Mouse (Mus musculus): Measurements from ENCODE around the gene Chst15. TPM values are rescaled to one million over a fixed set of nuclear protein-coding genes. Genes with fewer than 3 reads are reported as not detected.

The Chst15 gene
- polyA plus RNA-seq, 1 experiment from 2014 or later = 18.5 TPM

- H3K27ac ChIP-seq (ENCODE audit: low read depth, low read length) = no peak overlapping the region
- ATAC-seq = no peak
- no peaks in the 10 kb centered on the region for H3K4me1 ChIP-seq (ENCODE audit: control insufficient read depth, insufficient read depth, low read depth, low read length)
- no peak overlapping the region for H3K4me3 ChIP-seq (ENCODE audit: low read length)
- WGBS = 71% methylated on average over 3 of the region's 3 CpGs
- H3K27me3 ChIP-seq (replicated peaks; ENCODE audit: control insufficient read depth, insufficient read depth, low read length) = no peaks in the 10 kb centered on the region
- no peaks in the 10 kb centered on the region for H3K9me3 ChIP-seq (ENCODE audit: control insufficient read depth, low read length)
- no peaks in the 10 kb centered on the region for H3K36me3 ChIP-seq (ENCODE audit: control insufficient read depth, insufficient read depth, low read length)
- no peak overlapping the region for H3K4me2 ChIP-seq (ENCODE audit: low read length)
- H3K9ac ChIP-seq (ENCODE audit: low read depth, low read length) = no peak overlapping the region
Observed at GRCm38 (mm10) chr7:132230961-132231360, 86.1 kb downstream of the Chst15 start.

- H3K36me3 ChIP-seq (ENCODE audit: control insufficient read depth, insufficient read depth, low read length) = no peaks in the 10 kb centered on the region
- H3K4me3 ChIP-seq (ENCODE audit: low read length) = no peak overlapping the region
- H3K4me2 ChIP-seq (ENCODE audit: low read length) = no peak overlapping the region
- 84% methylated on average over 8 of the region's 8 CpGs for WGBS
- no peaks in the 10 kb centered on the region for H3K9me3 ChIP-seq (ENCODE audit: control insufficient read depth, low read length)
- no peak overlapping the region for H3K27ac ChIP-seq (ENCODE audit: low read depth, low read length)
- no peak overlapping the region for H3K9ac ChIP-seq (ENCODE audit: low read depth, low read length)
- peak; percentile 47 for ATAC-seq
- no peaks in the 10 kb centered on the region for H3K27me3 ChIP-seq (replicated peaks; ENCODE audit: control insufficient read depth, insufficient read depth, low read length)
- peaks cover 3% of the 10 kb centered on the region for H3K4me1 ChIP-seq (ENCODE audit: control insufficient read depth, insufficient read depth, low read depth, low read length)
Observed at GRCm38 (mm10) chr7:132227075-132227640, 89.9 kb downstream of the Chst15 start.

DNA sequence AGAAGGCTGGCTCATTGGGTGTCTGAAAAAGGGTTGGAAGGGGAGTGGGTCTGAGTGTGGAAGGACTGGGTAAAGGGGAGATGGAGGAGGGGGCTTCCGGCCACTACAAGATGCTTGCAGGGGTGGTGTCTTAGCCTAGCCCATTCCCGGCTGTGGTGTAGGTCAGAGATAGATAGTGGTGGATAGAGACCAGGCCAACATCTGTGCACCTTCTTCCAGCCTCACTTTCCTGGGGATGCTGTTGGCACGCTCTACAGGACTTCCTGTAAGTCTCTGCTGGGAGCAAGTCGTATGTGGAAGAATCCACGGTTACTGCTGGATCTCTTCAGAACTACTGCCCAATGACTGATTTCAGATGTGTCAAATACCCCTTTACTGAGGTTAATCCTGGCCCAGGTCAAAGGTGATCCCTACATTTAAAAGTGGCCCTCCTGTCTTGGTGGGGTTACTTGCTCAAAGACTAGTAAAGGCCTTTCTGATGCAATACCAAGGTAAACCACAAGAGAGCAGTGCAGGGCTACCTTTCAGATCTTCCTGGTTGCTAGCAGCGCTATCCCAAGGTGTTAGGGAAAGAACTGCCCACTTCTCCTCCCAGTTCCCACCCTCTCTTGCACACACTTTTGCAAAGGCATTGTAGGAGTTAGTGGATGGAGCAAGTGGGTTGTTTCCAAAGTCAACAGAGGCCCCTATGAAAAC, 90.5 kb downstream of the Chst15 start:
- Histone ChIP-seq H3K36me3 (ENCODE audit: control insufficient read depth, insufficient read depth, low read length) (no peaks in the 10 kb centered on the region), H3K27me3 (replicated peaks; ENCODE audit: control insufficient read depth, insufficient read depth, low read length) (no peaks in the 10 kb centered on the region), H3K4me3 (ENCODE audit: low read length) (no peak overlapping the region), H3K27ac (ENCODE audit: low read depth, low read length) (no peak overlapping the region), H3K4me1 (ENCODE audit: control insufficient read depth, insufficient read depth, low read depth, low read length) (peaks cover 3% of the 10 kb centered on the region), H3K9ac (ENCODE audit: low read depth, low read length) (no peak overlapping the region), H3K9me3 (ENCODE audit: control insufficient read depth, low read length) (no peaks in the 10 kb centered on the region), H3K4me2 (ENCODE audit: low read length) (no peak overlapping the region)
- peak; percentile 70 for ATAC-seq
- 61% methylated on average over 6 of the region's 6 CpGs for WGBS

DNA sequence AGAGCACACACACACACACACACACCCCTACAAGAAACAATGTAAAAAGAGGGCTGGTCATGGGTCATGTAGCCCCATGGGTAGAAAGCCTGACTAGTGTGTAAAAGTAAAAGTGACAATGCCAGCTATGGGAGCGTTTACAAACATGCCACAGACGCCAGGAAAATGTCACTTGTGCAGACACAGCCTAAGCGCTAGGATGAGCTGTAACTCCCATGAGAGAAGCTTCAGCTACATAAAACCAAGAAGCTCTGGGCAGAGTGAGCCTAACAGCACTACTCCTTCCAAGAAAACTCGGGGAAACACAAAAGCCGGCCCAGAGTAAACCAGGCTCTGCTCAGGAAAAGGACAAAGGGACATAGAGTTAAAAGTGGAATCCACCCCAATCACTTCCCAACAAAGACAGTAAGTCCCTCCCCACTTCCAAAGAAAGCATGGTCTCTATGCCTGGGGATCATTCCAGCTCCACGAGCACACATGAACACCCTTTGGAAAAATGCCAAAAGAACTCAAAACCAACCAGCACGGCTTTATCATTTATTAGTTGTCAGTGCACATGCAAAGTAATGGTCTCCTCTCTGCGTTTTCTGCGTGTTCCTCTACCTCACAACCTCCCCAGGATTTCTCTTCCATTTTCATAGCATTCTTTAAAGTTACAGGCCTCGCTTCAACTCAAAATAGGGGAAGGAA, 93.4 kb downstream of the Chst15 start:
- Histone ChIP-seq H3K27me3 (replicated peaks; ENCODE audit: control insufficient read depth, insufficient read depth, low read length) (no peaks in the 10 kb centered on the region), H3K9ac (ENCODE audit: low read depth, low read length) (0 out of 2 replicates have a peak overlapping the region, but pooled peaks have one; percentile 22), H3K4me1 (ENCODE audit: control insufficient read depth, insufficient read depth, low read depth, low read length) (peaks cover 3% of the 10 kb centered on the region), H3K9me3 (ENCODE audit: control insufficient read depth, low read length) (no peaks in the 10 kb centered on the region), H3K4me3 (ENCODE audit: low read length) (no peak overlapping the region), H3K36me3 (ENCODE audit: control insufficient read depth, insufficient read depth, low read length) (no peaks in the 10 kb centered on the region), H3K27ac (ENCODE audit: low read depth, low read length) (no peak overlapping the region), H3K4me2 (ENCODE audit: low read length) (no peak overlapping the region)
- WGBS = 32% methylated on average over 10 of the region's 10 CpGs
- ATAC-seq = no peak

DNA sequence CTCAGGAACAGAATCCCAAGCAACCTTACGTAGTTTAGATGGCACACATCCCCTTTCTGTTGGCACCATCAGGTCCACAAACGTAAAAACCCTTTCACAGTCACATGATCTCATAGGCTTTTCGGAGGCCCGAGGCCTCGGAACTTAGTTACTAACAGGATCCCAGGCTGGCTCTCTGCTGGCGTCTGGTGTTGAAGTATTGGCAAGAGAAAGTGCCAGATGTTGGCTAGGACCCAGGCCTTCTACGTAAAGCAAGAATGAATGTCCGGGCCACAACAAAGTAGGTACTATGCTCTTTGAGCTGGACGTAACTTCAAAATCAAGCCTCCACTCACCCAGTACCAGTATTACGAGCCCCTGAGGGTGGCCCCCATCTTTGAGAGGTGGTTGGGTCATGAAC, 103.0 kb downstream of the Chst15 start:
- 60% methylated on average over 10 of the region's 10 CpGs for WGBS
- Histone ChIP-seq H3K36me3 (ENCODE audit: control insufficient read depth, insufficient read depth, low read length) (no peaks in the 10 kb centered on the region), H3K4me2 (ENCODE audit: low read length) (no peak overlapping the region), H3K9ac (ENCODE audit: low read depth, low read length) (no peak overlapping the region), H3K4me1 (ENCODE audit: control insufficient read depth, insufficient read depth, low read depth, low read length) (peaks cover 2% of the 10 kb centered on the region; the same call in 1 of the 2 replicates), H3K9me3 (ENCODE audit: control insufficient read depth, low read length) (no peaks in the 10 kb centered on the region), H3K27me3 (replicated peaks; ENCODE audit: control insufficient read depth, insufficient read depth, low read length) (no peaks in the 10 kb centered on the region), H3K27ac (ENCODE audit: low read depth, low read length) (no peak overlapping the region), H3K4me3 (ENCODE audit: low read length) (no peak overlapping the region)
- ATAC-seq = no peak

- no peak overlapping the region for H3K4me3 ChIP-seq (ENCODE audit: low read length)
- no peaks in the 10 kb centered on the region for H3K36me3 ChIP-seq (ENCODE audit: control insufficient read depth, insufficient read depth, low read length)
- 6% methylated on average over 8 of the region's 8 CpGs for WGBS
- H3K4me1 ChIP-seq (ENCODE audit: control insufficient read depth, insufficient read depth, low read depth, low read length) = peaks cover 2% of the 10 kb centered on the region; the same call in 1 of the 2 replicates
- H3K4me2 ChIP-seq (ENCODE audit: low read length) = no peak overlapping the region
- H3K27me3 ChIP-seq (replicated peaks; ENCODE audit: control insufficient read depth, insufficient read depth, low read length) = no peaks in the 10 kb centered on the region
- H3K9ac ChIP-seq (ENCODE audit: low read depth, low read length) = no peak overlapping the region
- no peak for ATAC-seq
- H3K9me3 ChIP-seq (ENCODE audit: control insufficient read depth, low read length) = no peaks in the 10 kb centered on the region
- H3K27ac ChIP-seq (ENCODE audit: low read depth, low read length) = no peak overlapping the region
Observed at GRCm38 (mm10) chr7:132213460-132213859, 103.6 kb downstream of the Chst15 start.

DNA sequence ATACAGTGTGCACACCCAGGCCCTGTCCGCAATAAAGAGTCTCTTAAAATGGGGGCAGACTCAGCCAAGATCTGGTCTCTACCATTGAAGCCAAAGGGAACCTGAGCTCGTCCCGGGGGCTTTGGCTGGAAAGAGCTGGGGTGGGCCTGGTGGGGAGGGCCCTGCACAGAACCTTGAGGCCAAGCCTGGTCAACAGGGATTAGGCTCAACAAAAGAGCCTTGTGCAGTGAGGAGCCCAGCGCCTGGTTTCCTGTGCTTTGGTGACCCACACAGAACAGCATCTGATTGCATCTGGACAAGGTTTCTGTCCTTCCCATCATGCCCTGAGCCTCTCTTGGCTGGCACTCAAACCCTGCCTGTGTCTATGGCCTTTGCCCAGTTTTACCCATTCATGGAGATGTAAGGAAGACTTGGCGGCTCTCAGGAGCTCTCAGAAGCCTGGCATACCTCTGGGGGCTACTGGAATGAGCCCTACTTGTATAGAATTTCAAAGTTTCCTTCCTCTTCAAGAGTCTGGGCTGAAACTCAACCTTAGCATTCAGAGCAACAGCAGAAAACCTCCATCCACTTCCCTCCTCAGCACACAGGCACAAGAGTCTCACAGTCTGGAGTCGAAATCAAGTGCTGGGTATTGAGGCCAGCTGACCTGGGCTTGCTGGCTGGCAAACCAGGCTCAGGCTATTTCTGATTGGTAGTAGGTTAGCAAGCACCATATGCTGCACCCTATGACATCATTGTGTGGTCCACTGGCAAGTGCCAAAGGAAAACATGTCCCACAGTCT, 104.9 kb downstream of the Chst15 start:
- peak; percentile 92 for ATAC-seq
- Histone ChIP-seq H3K36me3 (ENCODE audit: control insufficient read depth, insufficient read depth, low read length) (no peaks in the 10 kb centered on the region), H3K4me3 (ENCODE audit: low read length) (no peak overlapping the region), H3K9ac (ENCODE audit: low read depth, low read length) (no peak overlapping the region), H3K4me2 (ENCODE audit: low read length) (no peak overlapping the region), H3K27ac (ENCODE audit: low read depth, low read length) (0 out of 2 replicates have a peak overlapping the region, but pooled peaks have one; percentile 7), H3K9me3 (ENCODE audit: control insufficient read depth, low read length) (no peaks in the 10 kb centered on the region), H3K27me3 (replicated peaks; ENCODE audit: control insufficient read depth, insufficient read depth, low read length) (no peaks in the 10 kb centered on the region), H3K4me1 (ENCODE audit: control insufficient read depth, insufficient read depth, low read depth, low read length) (peaks cover 2% of the 10 kb centered on the region; the same call in 1 of the 2 replicates)
- 69% methylated on average over 6 of the region's 6 CpGs for WGBS

DNA sequence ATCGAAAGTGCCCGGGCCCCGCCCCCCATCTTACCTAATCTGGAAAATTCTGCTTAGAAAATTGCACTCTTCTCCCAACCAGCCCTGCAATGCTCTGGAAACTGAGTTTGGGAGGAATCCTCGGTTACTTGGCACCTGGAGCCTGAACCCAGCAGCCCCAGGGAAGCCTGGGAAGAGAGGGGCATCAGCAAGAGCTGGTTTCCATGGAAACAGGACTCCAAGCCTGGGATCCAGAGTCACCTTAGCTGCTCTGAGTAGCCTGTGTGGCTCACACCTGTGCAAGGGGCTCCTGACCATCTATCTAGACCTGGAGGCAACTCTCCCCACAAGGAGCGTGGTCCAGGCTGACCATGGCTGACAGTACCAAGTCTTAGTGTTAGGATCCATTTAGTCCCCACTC, 106.4 kb downstream of the Chst15 start:
- Histone ChIP-seq H3K36me3 (ENCODE audit: control insufficient read depth, insufficient read depth, low read length) (no peaks in the 10 kb centered on the region), H3K9me3 (ENCODE audit: control insufficient read depth, low read length) (no peaks in the 10 kb centered on the region), H3K4me3 (ENCODE audit: low read length) (no peak overlapping the region), H3K4me1 (ENCODE audit: control insufficient read depth, insufficient read depth, low read depth, low read length) (peaks cover 2% of the 10 kb centered on the region; the same call in 1 of the 2 replicates), H3K27ac (ENCODE audit: low read depth, low read length) (no peak overlapping the region), H3K9ac (ENCODE audit: low read depth, low read length) (no peak overlapping the region), H3K27me3 (replicated peaks; ENCODE audit: control insufficient read depth, insufficient read depth, low read length) (no peaks in the 10 kb centered on the region), H3K4me2 (ENCODE audit: low read length) (no peak overlapping the region)
- 78% methylated on average over 5 of the region's 5 CpGs for WGBS
- no peak for ATAC-seq
